Mouse (Mus musculus): ENCODE data around the gene Ubr4.
A peak's percentile ranks its signal among the peaks of the same experiment; 100 is the strongest.
"Not testable (repeated sequence)": the region's sequence is repeated elsewhere in the genome, so short reads cannot be mapped to it uniquely, and the experiment has no call there.

The Ubr4 gene

GRCm38 (mm10) chr4:139488325-139488724, 135.9 kb downstream of the Ubr4 start:
- DNase-seq, result no peak

DNA sequence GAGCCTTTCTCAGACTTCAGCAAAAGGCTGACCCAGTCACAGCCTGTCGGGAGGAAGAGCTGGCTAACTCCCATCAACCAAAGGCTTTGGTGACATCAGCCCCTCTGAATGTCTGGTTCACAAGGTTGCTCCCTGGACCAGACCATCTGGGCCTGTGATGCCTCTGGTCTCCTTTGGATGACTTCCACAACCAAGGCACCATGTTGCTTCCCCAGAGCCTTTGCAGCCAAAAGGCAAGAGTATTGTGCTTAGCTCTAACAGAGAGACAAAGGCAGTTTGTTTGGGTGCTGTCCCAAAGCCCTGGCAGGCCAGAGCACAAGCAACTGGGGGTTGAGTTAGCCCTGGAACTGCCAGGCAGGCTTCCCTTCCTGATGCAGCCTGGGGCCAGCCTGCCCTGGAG, 137.5 kb downstream of the Ubr4 start:
- no peak for DNase-seq

GRCm38 (mm10) chr4:139490413-139491055, 138.1 kb downstream of the Ubr4 start:
- DNase-seq, result peak in 1 of 2 experiments; percentile 34

- no peak for DNase-seq
Observed at GRCm38 (mm10) chr4:139491541-139492170, 139.2 kb downstream of the Ubr4 start.

GRCm38 (mm10) chr4:139492258-139492833, 139.9 kb downstream of the Ubr4 start:
- no peak for DNase-seq

- DNase-seq, result peak; percentile 61 to 70
Observed at GRCm38 (mm10) chr4:139493227-139494025, 141.0 kb downstream of the Ubr4 start.

DNA sequence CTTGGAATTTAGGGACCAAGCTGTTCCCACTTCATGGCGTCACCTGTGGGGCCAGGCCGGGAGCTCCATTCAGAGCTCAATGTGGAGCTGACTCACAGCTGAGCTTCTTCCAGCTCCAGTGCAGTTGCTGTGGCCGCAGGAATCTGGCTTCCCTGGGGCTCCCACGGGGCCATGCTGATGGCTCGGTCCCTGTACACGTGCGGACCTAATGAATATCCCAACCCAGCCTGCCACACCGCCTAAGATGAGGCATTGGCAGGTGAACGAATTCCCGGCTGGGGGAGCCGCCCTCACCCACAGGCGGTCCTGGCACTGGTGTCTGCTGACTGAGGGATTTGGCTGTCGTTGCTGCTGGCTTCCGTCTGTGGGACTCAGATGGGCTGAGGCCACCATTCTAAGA, 148.4 kb downstream of the Ubr4 start:
- no peak for DNase-seq

GRCm38 (mm10) chr4:139501702-139502101, 149.3 kb downstream of the Ubr4 start:
- no peak for DNase-seq

GRCm38 (mm10) chr4:139503919-139504318, 151.5 kb downstream of the Ubr4 start:
- DNase-seq, result no peak

- DNase-seq, result no peak
Observed at GRCm38 (mm10) chr4:139505716-139506115, 153.3 kb downstream of the Ubr4 start.

DNA sequence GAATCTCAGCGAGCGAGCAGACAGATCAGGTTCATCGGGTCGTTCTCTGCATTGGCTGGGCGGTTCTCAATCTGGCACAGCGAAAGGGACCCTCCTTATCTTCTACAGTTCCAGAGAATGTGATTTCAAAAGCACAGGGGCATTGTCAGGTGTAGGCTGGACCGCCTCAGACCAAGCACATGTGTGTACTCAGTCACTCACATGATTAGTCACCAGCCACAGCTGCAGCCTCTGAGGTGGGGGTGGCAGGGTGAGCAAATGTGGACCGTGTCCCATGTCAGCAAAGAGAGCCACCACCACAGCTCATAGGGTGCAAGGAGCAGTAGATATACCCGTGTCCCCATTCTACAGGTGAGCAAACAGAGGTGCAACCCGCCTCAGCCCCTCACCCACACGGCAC, 154.3 kb downstream of the Ubr4 start:
- DNase-seq, result no peak

- no peak for DNase-seq
Observed at GRCm38 (mm10) chr4:139509069-139509468, 156.7 kb downstream of the Ubr4 start.

DNA sequence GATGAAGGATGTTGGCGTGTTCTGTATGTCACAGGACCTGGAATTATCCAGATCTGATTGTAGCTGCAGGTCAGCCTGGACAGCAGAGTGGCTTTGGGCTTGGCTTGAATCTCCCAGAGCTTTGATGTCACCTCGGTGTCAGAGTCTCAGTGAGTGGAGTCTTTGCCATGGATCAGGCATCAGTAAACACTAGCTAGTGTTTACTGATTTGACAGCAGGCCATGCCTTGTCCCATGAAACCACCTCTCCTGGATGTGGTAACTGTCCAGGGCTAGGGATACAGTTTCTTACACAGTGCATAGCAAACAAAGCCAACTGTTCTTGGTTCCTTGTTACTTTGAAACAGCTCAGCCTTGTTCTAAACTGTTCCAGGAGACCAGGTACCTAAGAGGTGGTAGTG, 159.1 kb downstream of the Ubr4 start:
- no peak for DNase-seq

DNA sequence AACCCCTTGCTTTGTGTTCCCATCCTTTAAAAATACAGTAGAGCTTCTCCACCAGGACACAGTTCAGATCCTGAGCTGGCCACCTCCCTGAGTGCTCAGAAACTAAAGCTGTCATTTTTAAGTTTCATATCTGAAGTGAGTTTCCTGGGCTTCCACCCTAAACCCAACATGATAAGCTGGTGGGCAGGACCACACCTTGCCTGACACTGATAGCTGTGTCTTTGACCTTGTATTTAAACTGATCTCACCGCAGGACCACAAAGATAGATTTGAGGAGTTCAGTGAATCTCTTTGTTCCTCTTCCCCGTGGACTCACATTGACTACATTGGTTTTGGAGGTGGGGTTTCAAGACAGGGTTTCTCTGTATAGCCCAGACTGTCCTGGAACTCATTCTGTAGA, 160.6 kb downstream of the Ubr4 start:
- DNase-seq, result no peak

- DNase-seq, result no peak
Observed at GRCm38 (mm10) chr4:139519221-139519620, 166.8 kb downstream of the Ubr4 start.

GRCm38 (mm10) chr4:139521926-139522325, 169.5 kb downstream of the Ubr4 start:
- DNase-seq, result no peak

DNA sequence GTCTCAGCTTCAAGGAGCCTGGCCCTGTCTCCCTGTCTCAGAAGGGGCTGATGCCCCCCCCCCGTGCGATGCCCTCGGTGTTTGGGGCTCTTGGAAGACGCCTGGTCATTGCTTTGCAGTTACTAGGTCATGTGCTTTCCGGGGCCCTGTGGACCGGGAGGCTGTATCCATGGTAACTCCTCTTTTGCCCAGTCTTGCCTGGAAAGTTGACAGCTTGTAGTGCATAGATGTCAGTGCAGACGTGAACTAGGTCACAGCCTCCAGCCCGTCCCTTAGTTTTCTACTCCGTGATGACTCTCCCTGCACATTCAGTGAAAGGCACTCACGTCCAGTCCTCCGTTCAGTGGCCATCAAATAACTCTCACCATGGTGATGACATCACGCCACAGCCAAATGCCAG, 174.1 kb downstream of the Ubr4 start:
- DNase-seq, result no peak

GRCm38 (mm10) chr4:139530248-139530647, 177.8 kb downstream of the Ubr4 start, which contains the start of gene Iffo2:
Gene Iffo2, plus strand, starts transcription at chr4:139530548.
- not testable (repeated sequence) for DNase-seq

GRCm38 (mm10) chr4:139532081-139532480, 179.7 kb downstream of the Ubr4 start:
- DNase-seq, result peak; percentile 15 to 35

GRCm38 (mm10) chr4:139535127-139535695, 182.8 kb downstream of the Ubr4 start:
- DNase-seq, result peak; percentile 75 to 77

GRCm38 (mm10) chr4:139535719-139536118, 183.3 kb downstream of the Ubr4 start:
- no peak for DNase-seq

DNA sequence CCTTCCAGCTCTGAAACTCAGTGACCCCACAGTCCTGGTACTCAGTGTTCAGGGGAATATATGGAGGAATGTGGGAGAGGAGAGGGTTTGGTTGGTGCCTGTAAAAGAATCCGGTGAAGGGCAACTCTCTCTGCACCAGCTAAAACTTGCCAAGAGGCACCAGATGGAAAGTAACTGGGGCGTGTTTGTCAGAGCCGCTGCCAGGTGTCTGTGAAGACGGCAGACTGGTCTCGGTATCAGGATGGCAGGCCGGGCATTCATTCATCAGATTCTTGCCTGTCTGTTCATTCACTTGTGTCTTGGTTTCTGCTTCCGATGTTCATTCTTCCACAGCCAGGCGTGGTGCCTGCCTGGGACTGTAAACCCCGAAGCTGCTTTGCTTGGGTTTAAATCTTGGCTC, 184.3 kb downstream of the Ubr4 start:
- DNase-seq, result no peak

Data from kidney, postnatal 36 days (tissue).